Mouse (Mus musculus): ENCODE results near the gene Cct8. TPM values are rescaled to one million over a fixed set of nuclear protein-coding genes. Genes with fewer than 3 reads are reported as not detected.
A peak's percentile ranks its signal among the peaks of the same experiment; 100 is the strongest.
"Not testable (repeated sequence)": the region's sequence is repeated elsewhere in the genome, so short reads cannot be mapped to it uniquely, and the experiment has no call there.

The Cct8 gene
- polyA plus RNA-seq, 1 experiment, result 655 TPM

DNA sequence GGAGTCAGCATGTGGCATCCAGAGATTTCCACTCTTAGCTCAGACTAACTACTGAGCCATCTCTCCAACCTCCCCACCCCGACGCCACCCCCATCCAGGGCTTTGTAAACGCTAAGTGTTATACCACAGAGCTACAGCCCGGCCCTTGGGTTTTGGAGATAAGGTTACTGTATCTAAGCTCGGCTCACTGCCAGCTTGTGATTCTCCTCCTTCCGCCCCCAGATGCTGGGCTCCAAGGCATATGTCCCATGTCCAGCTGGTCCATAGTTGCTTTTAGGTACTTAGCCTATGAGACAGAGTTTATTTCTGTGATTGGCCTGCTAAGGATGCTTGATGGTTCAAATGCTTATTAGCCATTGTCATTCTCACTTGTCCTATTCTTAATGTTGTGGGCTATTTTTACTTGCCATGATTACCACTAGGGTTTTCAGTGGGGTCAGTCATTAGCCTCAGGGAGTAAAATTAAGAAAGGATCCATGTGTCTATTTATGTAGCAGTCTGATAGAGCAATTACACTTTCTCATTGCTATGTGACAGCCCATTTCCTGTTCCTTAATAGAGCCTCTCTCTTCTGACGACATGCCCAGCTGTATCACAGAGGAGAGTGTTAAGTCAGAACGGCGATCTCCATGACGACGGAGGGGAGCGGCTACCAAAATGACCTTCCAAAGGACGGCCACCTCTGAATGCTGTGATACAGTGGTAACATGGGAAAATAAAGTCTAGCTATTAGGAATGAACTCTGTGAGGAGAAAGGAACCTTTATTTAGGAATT, 5.8 kb upstream of the Cct8 start:
- no peak for TF ChIP-seq CTCF (IDR thresholded peaks at IDR 0.05; ENCODE audit: low read depth, low read length)
- TF ChIP-seq POLR2A (IDR thresholded peaks at IDR 0.05; ENCODE audit: insufficient read depth, low read length), result no peak
- Histone ChIP-seq H3K27me3 (ENCODE audit: control insufficient read depth, insufficient read depth, low read length, poor library complexity, severe bottlenecking) (no peaks in the 10 kb centered on the region), H3K4me1 (ENCODE audit: control insufficient read depth, insufficient read depth, low read length) (peaks cover 2% of the 10 kb centered on the region), H3K27ac (ENCODE audit: insufficient read depth, low read length) (no peak overlapping the region), H3K9ac (ENCODE audit: low read depth, poor library complexity, severe bottlenecking) (no peak overlapping the region), H3K9me3 (replicated peaks; ENCODE audit: control insufficient read depth, insufficient read depth, low read length, poor library complexity, severe bottlenecking) (no peaks in the 10 kb centered on the region), H3K36me3 (ENCODE audit: control insufficient read depth, insufficient read depth, low read length, poor library complexity, severe bottlenecking) (no peaks in the 10 kb centered on the region), H3K4me3 (ENCODE audit: low read depth, low read length) (no peak overlapping the region)

DNA sequence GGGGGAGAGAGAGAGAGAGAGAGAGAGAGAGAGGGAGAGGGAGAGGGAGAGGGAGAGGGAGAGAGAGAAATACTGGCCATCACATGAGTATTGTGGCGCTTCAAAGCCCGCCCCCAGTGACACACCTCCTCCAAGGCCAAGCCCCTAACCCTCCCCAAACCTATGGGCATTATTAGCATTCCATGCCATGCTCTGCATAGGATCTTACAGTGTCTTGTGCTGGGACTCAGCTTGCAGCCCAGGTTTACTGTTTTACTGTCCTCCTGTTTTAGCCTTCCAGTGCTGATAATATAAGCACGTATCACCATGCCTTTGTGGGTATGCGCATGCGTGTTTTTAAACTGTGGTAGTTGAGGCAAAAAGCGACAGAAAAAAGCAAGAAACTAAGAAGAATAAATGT, 3.9 kb upstream of the Cct8 start:
- H3K27ac ChIP-seq (ENCODE audit: insufficient read depth, low read length), result no peak overlapping the region
- no peaks in the 10 kb centered on the region for H3K9me3 ChIP-seq (replicated peaks; ENCODE audit: control insufficient read depth, insufficient read depth, low read length, poor library complexity, severe bottlenecking)
- no peaks in the 10 kb centered on the region for H3K36me3 ChIP-seq (ENCODE audit: control insufficient read depth, insufficient read depth, low read length, poor library complexity, severe bottlenecking)
- TF ChIP-seq CTCF (IDR thresholded peaks at IDR 0.05; ENCODE audit: low read depth, low read length) (no peak), POLR2A (IDR thresholded peaks at IDR 0.05; ENCODE audit: insufficient read depth, low read length) (no peak)
- peaks cover 2% of the 10 kb centered on the region for H3K4me1 ChIP-seq (ENCODE audit: control insufficient read depth, insufficient read depth, low read length)
- no peak overlapping the region for H3K9ac ChIP-seq (ENCODE audit: low read depth, poor library complexity, severe bottlenecking)
- no peaks in the 10 kb centered on the region for H3K27me3 ChIP-seq (ENCODE audit: control insufficient read depth, insufficient read depth, low read length, poor library complexity, severe bottlenecking)
- no peak overlapping the region for H3K4me3 ChIP-seq (ENCODE audit: low read depth, low read length)

- H3K36me3 ChIP-seq (ENCODE audit: control insufficient read depth, insufficient read depth, low read length, poor library complexity, severe bottlenecking), result peaks cover 19% of the 10 kb centered on the region
- H3K9me3 ChIP-seq (replicated peaks; ENCODE audit: control insufficient read depth, insufficient read depth, low read length, poor library complexity, severe bottlenecking), result no peaks in the 10 kb centered on the region
- H3K27me3 ChIP-seq (ENCODE audit: control insufficient read depth, insufficient read depth, low read length, poor library complexity, severe bottlenecking), result no peaks in the 10 kb centered on the region
- no peak overlapping the region for H3K27ac ChIP-seq (ENCODE audit: insufficient read depth, low read length)
- no peak overlapping the region for H3K4me3 ChIP-seq (ENCODE audit: low read depth, low read length)
- H3K4me1 ChIP-seq (ENCODE audit: control insufficient read depth, insufficient read depth, low read length), result peaks cover 2% of the 10 kb centered on the region
- H3K9ac ChIP-seq (ENCODE audit: low read depth, poor library complexity, severe bottlenecking), result peak overlapping the region; percentile 95
- no peak for TF ChIP-seq CTCF (IDR thresholded peaks at IDR 0.05; ENCODE audit: low read depth, low read length)
- no peak for TF ChIP-seq EP300 (IDR thresholded peaks at IDR 0.05; ENCODE audit: insufficient read depth, low read depth, low read length)
- no peak for TF ChIP-seq POLR2A (IDR thresholded peaks at IDR 0.05; ENCODE audit: insufficient read depth, low read length)
Measured at GRCm38 (mm10) chr16:87497171-87497570, 1.5 kb upstream of the Cct8 start.

- H3K4me1 ChIP-seq (ENCODE audit: control insufficient read depth, insufficient read depth, low read length), result peaks cover under 1% of the 10 kb centered on the region
- no peak overlapping the region for H3K27ac ChIP-seq (ENCODE audit: insufficient read depth, low read length)
- peak overlapping the region; percentile 35 for H3K4me3 ChIP-seq (ENCODE audit: low read depth, low read length)
- H3K36me3 ChIP-seq (ENCODE audit: control insufficient read depth, insufficient read depth, low read length, poor library complexity, severe bottlenecking), result peaks cover 24% of the 10 kb centered on the region
- no peaks in the 10 kb centered on the region for H3K9me3 ChIP-seq (replicated peaks; ENCODE audit: control insufficient read depth, insufficient read depth, low read length, poor library complexity, severe bottlenecking)
- TF ChIP-seq CTCF (IDR thresholded peaks at IDR 0.05; ENCODE audit: low read depth, low read length) (no peak), POLR2A (IDR thresholded peaks at IDR 0.05; ENCODE audit: insufficient read depth, low read length) (no peak), EP300 (IDR thresholded peaks at IDR 0.05; ENCODE audit: insufficient read depth, low read depth, low read length) (no peak)
- peak overlapping the region; percentile 95; the same call in 1 of the 2 replicates for H3K9ac ChIP-seq (ENCODE audit: low read depth, poor library complexity, severe bottlenecking)
- no peaks in the 10 kb centered on the region for H3K27me3 ChIP-seq (ENCODE audit: control insufficient read depth, insufficient read depth, low read length, poor library complexity, severe bottlenecking)
Measured at GRCm38 (mm10) chr16:87496728-87497127, 1.1 kb upstream of the Cct8 start.

DNA sequence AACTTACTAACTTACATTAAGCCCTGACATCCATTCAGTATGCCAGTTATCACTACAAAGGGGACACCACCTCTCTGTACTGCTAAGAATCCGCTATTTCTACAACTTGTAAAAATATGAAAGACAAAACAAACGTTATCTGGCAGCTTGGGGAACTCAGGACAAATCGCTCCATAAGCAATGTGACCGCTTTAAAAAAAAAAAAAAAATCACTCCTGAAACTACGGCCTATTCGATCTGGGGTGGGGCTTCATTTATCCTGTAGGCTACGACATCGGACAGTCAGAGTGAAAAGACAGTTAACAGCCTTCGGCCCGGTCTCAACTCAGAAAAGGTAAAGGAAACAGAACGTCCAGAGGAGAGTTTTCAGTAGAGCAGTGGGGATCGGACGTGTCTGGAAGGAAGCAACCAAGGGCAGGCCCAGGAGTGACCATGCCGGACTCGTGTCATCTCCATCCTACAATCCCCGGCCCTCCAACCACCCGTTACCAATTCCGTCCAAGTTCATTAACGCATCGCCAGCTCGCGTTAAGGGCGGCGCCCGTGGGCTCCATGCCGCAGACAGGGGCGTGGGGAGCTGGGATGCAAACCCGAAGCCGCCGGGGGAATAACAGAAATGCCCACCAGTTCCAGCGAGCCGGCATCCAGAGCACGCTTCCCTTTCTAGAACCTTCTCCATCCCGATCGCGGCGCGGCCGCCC, 568 bp downstream of the Cct8 start:
- no peaks in the 10 kb centered on the region for H3K4me1 ChIP-seq (ENCODE audit: control insufficient read depth, insufficient read depth, low read length)
- no peaks in the 10 kb centered on the region for H3K9me3 ChIP-seq (replicated peaks; ENCODE audit: control insufficient read depth, insufficient read depth, low read length, poor library complexity, severe bottlenecking)
- H3K4me3 ChIP-seq (ENCODE audit: low read depth, low read length), result peak overlapping the region; percentile 97
- H3K9ac ChIP-seq (ENCODE audit: low read depth, poor library complexity, severe bottlenecking), result peak overlapping the region; percentile 95
- H3K36me3 ChIP-seq (ENCODE audit: control insufficient read depth, insufficient read depth, low read length, poor library complexity, severe bottlenecking), result peaks cover 40% of the 10 kb centered on the region
- no peak for TF ChIP-seq POLR2A (IDR thresholded peaks at IDR 0.05; ENCODE audit: insufficient read depth, low read length)
- TF ChIP-seq EP300 (IDR thresholded peaks at IDR 0.05; ENCODE audit: insufficient read depth, low read depth, low read length), result no peak
- TF ChIP-seq CTCF (IDR thresholded peaks at IDR 0.05; ENCODE audit: low read depth, low read length), result no peak
- H3K27ac ChIP-seq (ENCODE audit: insufficient read depth, low read length), result no peak overlapping the region
- H3K27me3 ChIP-seq (ENCODE audit: control insufficient read depth, insufficient read depth, low read length, poor library complexity, severe bottlenecking), result no peaks in the 10 kb centered on the region

DNA sequence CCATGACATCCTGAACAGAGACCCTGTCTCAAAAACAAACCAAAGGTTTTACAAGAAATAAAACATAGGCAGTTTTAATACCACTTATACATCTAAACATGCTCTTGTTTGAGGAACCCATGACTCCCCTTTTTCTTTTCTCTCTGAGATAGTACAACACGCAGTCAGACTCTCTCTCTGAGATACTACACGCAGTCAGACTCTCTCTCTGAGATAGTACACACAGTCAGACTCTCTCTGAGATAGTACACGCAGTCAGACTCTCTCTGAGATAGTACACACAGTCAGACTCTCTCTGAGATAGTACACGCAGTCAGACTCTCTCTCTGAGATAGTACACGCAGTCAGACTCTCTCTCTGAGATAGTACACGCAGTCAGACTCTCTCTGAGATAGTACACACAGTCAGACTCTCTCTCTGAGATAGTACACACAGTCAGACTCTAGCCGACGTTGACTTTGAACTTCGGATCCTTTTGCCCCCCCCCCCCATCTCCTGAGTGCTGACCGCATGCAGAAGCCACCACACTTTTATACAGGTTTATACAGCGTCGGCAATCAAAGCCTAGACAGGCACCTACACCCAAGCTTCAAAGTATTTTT, 3.4 kb downstream of the Cct8 start:
- H3K27ac ChIP-seq (ENCODE audit: insufficient read depth, low read length); H3K4me3 ChIP-seq (ENCODE audit: low read depth, low read length); H3K9me3 ChIP-seq (replicated peaks; ENCODE audit: control insufficient read depth, insufficient read depth, low read length, poor library complexity, severe bottlenecking); H3K4me1 ChIP-seq (ENCODE audit: control insufficient read depth, insufficient read depth, low read length); H3K9ac ChIP-seq (ENCODE audit: low read depth, poor library complexity, severe bottlenecking); H3K27me3 ChIP-seq (ENCODE audit: control insufficient read depth, insufficient read depth, low read length, poor library complexity, severe bottlenecking): not testable (repeated sequence)
- peaks cover 64% of the 10 kb centered on the region for H3K36me3 ChIP-seq (ENCODE audit: control insufficient read depth, insufficient read depth, low read length, poor library complexity, severe bottlenecking)
